Mouse (Mus musculus) Patski (cell line): ENCODE measurements at regions not wholly inside any gene's neighbourhood (a gene's known extent, or its start where the extent isn't known, plus 50 kb on each side); places are given as distances from the start of the nearest gene placed in this dataset.
A peak's percentile ranks its signal among the peaks of the same experiment; 100 is the strongest.

Source experiments
- ATAC-seq: fragments of 100-300 bp; one replicate; pipeline ENCODE4 v1.8.0; 2021
- CTCF ChIA-PET: fragments of 350-600 bp; sonication (Branson Sonifier 250); formaldehyde crosslinking; loops from one replicate; lab custom pipeline; 2022; ENCODE audit warnings: inconsistent platforms; lab: Charles Lee
- POLR2A ChIA-PET: fragments of 350-600 bp; sonication (Branson Sonifier 250); formaldehyde crosslinking; loops from one replicate; lab custom pipeline; 2022; ENCODE audit warnings: antibody characterized with exemption, inconsistent platforms; lab: Charles Lee
- DNase-seq: peaks from one replicate; pipeline ENCODE4 v3.0.0-alpha.2; 2011; ENCODE audit warnings: low read depth, low spot score
- H3K27me3 ChIP-seq: fragments of 371-371 bp; one replicate; pipeline ENCODE4 v1.5.1; 2021
- CTCF ChIP-seq: fragments of 100-300 bp; IDR thresholded peaks from one replicate; pipeline ENCODE4 v1.5.1; 2021
- in situ Hi-C: fragments of 300-500 bp; cut with MboI; formaldehyde crosslinking; loops from 3 replicates; pipeline ENCODE4 v1.11.1; 2018; ENCODE audit warnings: low pct_unique_long_range_greater_than_20kb, mixed read lengths

DNA sequence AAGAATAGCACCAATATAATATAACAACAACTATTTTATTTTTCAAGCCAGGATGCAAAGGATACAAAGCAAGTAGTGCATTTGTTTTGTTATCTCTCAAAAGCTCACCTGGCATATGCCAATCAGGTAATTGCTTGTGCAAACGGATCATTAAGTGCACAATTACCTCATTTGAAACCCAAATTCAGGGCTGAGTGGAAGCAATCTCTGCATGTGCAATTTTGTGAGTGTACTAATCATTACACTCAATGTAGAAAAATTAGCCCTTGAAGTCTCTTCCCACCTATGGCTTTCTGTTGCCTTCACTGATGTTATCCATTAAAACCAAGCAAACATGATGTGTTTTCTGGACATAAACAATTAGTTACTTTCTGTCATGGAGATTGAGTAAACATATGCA is 490.9 kb upstream of the Fam92a start:
- ChIA-PET POLR2A (no interaction called here), CTCF (no interaction called here)
- no peak for ATAC-seq
- no peaks in the 10 kb centered on the region for H3K27me3 ChIP-seq
- in situ Hi-C loops: no loop called here
- TF ChIP-seq CTCF: no peak
- DNase-seq: no peak

DNA sequence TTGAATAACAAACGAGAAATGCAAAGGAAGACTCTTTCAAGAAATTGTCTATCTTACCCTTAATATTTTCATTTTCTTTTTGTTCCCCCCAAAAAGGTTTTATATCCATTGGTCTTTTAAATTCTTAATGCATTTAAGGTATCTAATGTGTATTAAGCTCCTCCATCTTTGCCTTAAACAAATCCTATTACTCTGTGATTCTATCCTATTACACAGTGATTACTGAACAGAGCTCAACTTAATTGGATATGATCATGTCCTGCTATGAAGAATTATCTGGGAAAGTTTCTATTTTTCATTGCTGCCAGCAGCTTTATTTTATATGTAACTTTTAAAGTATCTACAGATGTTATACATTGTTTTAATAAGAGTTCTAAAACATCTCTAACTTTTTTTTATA is 487.3 kb upstream of the Fam92a start:
- no peak for TF ChIP-seq CTCF
- in situ Hi-C loops: no loop called here
- H3K27me3 ChIP-seq: no peaks in the 10 kb centered on the region
- ATAC-seq (no peak), DNase-seq (no peak)
- ChIA-PET CTCF (interaction anchor here (0.8 kb wide), 1 partner anchor 35 kb away, joined by 3 read pairs; no protein-coding TSS in a partner anchor), POLR2A (no interaction called here)

DNA sequence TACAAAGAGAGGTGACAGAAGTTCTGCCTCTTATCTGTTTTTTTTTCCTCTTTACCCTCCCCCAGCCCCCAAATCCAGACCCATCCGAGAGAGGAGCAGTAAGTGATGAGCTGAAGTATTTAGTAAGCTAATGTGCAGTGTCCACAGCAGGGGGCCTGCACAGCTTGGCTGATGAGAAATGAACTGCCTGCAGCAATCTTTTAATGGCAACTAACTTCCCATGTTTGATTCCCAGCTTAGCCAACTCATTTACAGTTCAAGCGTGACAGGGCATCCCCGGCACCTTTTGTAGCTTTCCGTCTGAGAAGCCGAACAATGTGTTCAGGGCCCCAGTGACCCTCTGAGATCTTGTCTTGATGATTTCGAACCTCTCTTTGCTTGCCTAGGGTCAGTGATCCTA is 486.8 kb upstream of the Fam92a start:
- ChIA-PET CTCF (interaction anchor here (0.8 kb wide), 1 partner anchor 35 kb away, joined by 3 read pairs; no protein-coding TSS in a partner anchor), POLR2A (no interaction called here)
- in situ Hi-C loops: no loop called here
- DNase-seq (no peak), ATAC-seq (no peak)
- no peaks in the 10 kb centered on the region for H3K27me3 ChIP-seq
- no peak for TF ChIP-seq CTCF

DNA sequence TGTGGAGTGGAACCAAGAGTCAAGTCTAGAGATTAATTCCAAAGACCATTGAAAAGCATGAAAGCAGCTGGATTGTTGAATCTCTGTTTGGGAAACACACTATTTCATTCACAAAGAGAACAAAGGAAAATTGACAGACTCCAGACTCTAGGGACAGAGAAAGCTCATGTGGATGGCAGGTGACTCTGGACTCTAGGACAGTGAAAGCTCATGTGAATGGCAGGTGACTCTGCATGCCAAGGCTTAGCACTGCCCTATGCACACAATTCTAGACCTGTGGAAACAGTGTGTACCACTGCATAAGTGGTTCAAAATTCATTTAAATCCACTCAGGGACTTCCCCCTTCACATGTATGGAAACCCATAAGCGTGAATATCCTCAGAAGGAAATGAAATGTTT is 486.0 kb upstream of the Fam92a start:
- in situ Hi-C loops: no loop called here

DNA sequence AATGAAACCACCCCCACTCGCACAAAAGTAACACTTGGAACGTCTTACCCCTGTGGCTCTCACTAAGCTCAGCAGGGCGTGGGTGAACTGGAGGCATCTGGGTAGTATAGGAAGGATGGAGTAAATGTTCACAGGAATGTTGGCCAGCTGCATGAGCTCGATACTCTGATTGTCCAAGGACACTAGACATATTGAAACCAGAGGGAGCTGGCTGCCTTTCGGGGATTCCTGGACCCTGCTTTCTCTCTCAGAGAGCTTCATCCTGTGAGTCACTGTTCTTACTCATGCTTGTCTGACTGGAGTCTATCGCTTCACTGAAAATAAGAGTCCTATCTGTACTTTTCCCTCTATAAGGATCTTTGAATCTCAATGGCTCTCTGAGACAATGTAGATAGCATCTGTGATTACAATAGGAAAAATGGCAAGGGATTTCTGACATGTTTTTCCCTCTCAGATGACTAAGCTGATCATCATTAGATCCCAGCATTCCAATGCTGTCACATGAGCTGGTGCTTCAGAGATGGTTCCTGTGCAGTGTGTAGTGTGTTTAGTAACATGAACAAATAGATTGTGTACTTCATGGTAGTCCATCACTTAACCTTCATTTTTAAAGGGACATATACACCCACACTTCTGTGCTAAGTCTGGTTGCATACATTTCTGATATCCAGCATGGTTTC is 485.2 kb upstream of the Fam92a start:
- H3K27me3 ChIP-seq: no peaks in the 10 kb centered on the region
- ATAC-seq (peak; percentile 62), DNase-seq (no peak)
- CTCF ChIA-PET: no interaction called here
- no peak for TF ChIP-seq CTCF
- POLR2A ChIA-PET: no interaction called here
- in situ Hi-C loops: no loop called here

More for the DNA sequence above, 486.0 kb upstream of the Fam92a start:
- TF ChIP-seq CTCF: no peak
- POLR2A ChIA-PET: no interaction called here
- CTCF ChIA-PET: no interaction called here
- DNase-seq: no peak
- no peak for ATAC-seq
- no peaks in the 10 kb centered on the region for H3K27me3 ChIP-seq

DNA sequence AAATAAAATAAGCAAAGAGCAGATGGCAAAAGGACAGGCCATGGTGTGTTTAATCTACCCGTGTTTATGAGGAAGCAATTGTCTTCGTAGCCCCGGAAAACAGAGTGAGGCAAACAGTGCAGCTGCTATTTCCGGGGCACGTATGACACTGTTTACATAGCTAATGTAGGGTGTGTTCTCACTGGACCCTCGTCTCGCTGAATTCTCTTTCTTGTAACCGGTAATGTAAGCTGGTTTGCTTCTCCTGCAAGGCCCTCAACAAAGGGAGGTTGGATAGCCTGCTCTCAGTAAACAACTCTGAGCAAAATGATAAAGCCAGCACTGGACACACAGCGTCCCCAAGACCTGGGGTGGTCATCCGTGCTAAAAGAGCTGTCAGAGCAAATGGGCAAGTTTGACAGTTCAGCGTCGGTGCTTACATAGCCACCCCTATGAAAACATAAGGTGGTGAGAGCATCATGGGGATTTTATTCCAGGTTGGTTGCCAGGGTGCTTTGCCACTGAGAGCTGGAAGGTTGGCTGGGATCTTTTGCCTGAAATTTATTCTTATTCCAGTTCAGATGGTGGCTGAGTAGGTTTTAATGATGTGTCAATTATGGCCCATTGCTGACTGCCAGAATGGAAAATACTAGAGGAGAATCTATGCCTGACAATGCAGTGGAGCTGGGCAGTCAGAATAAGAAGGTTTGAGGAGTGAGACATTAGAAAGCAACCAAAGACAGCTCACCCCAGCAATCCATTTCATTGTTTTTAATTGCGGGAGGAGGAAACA is 483.8 kb upstream of the Fam92a start:
- in situ Hi-C loops: no loop called here
- no peak for TF ChIP-seq CTCF
- DNase-seq (no peak), ATAC-seq (no peak)
- no peaks in the 10 kb centered on the region for H3K27me3 ChIP-seq
- ChIA-PET CTCF (interaction anchor here (1.3 kb wide), 1 partner anchor 11 kb away, joined by 3 read pairs; no protein-coding TSS in a partner anchor), POLR2A (no interaction called here)

DNA sequence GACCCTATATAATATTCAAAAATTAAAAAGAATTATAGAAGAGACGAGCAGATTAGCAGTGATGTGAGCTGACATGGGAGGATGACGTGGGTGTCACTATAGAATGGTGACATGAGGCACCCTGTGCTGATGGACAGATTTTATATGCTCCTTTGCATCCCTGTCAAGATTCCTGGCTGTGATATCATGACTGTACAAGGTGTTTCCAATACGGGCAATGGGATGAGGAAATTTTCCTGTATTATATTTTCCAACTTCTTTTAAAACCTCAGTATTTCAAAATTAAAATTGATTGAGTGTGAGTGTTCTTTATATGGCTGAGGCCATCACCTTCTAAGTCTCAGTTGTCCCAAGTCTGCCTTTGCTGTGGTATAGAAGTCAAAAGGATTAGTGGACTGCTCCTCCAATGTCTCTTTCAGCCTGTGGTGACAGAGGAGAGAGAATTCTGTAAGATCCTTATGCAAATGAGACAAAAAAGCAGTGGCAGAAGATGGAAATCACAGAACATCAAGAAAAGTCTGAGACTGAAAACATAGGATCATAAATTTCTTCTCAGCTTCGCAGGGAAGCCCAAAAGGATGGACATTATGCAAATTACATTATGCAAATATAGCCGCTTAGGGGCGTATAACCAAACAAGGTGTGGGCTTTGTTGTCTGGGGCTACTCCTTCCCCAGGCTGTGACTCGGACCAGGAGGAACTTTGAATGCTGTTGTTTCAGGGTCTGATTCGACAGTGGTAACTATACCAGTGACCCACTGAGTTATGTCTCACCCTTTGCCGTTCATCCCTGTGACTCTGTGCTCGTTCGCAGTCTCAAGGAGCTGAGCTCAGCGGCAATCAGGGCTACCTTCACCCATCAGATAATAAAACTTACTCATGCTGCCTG is 483.0 kb upstream of the Fam92a start:
- no peak for ATAC-seq
- H3K27me3 ChIP-seq: no peaks in the 10 kb centered on the region
- no peak for TF ChIP-seq CTCF
- DNase-seq: no peak
- in situ Hi-C loops: no loop called here
- ChIA-PET POLR2A (no interaction called here), CTCF (interaction anchor here (1.3 kb wide), 1 partner anchor 11 kb away, joined by 3 read pairs; no protein-coding TSS in a partner anchor)

DNA sequence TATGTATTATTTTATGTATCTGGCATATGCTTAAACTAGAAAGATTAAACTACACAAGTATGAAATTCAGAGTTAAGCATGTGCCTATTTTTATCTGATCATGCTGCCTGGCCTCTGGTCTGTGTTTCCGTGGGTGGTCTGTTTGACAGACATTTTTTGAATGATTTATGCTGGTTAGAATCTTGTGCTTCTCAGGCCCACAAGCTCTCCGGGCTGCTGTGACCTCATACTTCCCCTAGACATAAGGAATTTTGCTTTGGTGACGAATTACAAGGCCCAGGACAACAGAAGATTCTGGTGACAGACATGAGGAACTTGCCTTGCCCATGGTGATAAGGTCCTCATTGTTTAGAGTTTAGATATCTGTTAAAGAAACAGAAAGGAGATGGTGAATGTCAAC is 475.9 kb upstream of the Fam92a start:
- in situ Hi-C loops: no loop called here
- no peak for TF ChIP-seq CTCF
- ChIA-PET POLR2A (no interaction called here), CTCF (no interaction called here)
- ATAC-seq (no peak), DNase-seq (no peak)
- H3K27me3 ChIP-seq: no peaks in the 10 kb centered on the region

DNA sequence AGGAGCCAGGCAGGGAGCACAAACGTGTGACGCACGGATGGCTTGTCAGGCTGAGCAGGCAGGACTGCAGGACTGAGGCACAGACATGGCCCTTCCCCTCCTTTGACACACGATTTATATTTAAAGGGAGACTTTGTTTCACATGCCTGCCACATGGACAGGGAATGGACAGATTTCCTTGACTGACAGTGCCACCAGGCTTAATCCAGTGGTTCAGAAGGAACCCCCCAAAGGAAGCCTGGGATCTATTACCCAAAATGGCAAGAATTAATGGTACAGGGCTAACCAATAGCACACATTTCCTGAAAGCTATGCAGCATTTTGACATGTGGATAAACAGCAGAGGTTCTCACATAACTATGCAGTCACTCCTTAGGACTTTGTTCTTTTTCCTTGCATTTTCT is 470.7 kb upstream of the Fam92a start:
- no peak for TF ChIP-seq CTCF
- ATAC-seq (no peak), DNase-seq (no peak)
- in situ Hi-C loops: no loop called here
- CTCF ChIA-PET: no interaction called here
- POLR2A ChIA-PET: no interaction called here
- no peaks in the 10 kb centered on the region for H3K27me3 ChIP-seq

DNA sequence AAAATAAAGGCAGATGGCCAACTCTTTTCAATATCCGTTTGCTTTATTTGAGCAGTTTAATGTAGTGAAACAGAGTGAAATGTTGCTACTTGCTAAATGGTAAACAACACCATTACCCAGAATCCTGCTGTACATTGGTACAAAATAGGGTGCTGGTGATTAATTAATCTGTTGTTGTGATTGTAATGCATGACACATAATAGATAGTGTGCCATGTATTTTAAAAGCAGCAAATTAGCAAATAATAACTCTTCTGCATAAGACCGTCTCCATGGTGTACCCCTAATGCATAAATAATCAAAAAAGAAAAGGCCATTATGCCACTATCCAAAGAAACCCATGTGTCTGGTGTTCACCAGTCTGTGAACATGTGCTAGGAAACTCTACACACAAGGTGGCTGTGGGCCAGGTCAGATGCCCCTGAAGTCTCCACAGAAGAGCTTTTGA is 457.6 kb upstream of the Fam92a start:
- DNase-seq: no peak

More for the DNA sequence above, 457.6 kb upstream of the Fam92a start:
- ChIA-PET POLR2A (no interaction called here), CTCF (no interaction called here)
- no peaks in the 10 kb centered on the region for H3K27me3 ChIP-seq
- ATAC-seq: no peak
- TF ChIP-seq CTCF: no peak
- in situ Hi-C loops: no loop called here
